Mouse (Mus musculus) kidney, postnatal 14 days (tissue): Measurements from ENCODE around the gene Slc39a11.

Experiments
- DNase-seq: peaks from one replicate; pipeline ENCODE4 v3.0.0; 2022; ENCODE audit warnings: mixed read lengths

Slc39a11 gene

GRCm38 (mm10) chr11:113327499-113328062 lies 322.3 kb downstream of the Slc39a11 start:
- DNase-seq, result no peak

GRCm38 (mm10) chr11:113326387-113327011 lies 323.4 kb downstream of the Slc39a11 start:
- peak; percentile 69 for DNase-seq

GRCm38 (mm10) chr11:113321601-113322000 lies 328.3 kb downstream of the Slc39a11 start:
- no peak for DNase-seq

- no peak for DNase-seq
Measured at GRCm38 (mm10) chr11:113309265-113309951, 340.5 kb downstream of the Slc39a11 start.

GRCm38 (mm10) chr11:113308256-113308941 lies 341.5 kb downstream of the Slc39a11 start:
- DNase-seq, result no peak

- no peak for DNase-seq
Measured at GRCm38 (mm10) chr11:113303204-113303603, 346.7 kb downstream of the Slc39a11 start.

GRCm38 (mm10) chr11:113299492-113299891 lies 350.4 kb downstream of the Slc39a11 start:
- no peak for DNase-seq

- peak; percentile 82 for DNase-seq
Measured at GRCm38 (mm10) chr11:113297765-113298164, 352.1 kb downstream of the Slc39a11 start.

- no peak for DNase-seq
Measured at GRCm38 (mm10) chr11:113296912-113297625, 352.8 kb downstream of the Slc39a11 start.

- DNase-seq, result peak; percentile 63
Measured at GRCm38 (mm10) chr11:113296162-113296561, 353.7 kb downstream of the Slc39a11 start.

- DNase-seq, result no peak
Measured at GRCm38 (mm10) chr11:113294518-113294917, 355.4 kb downstream of the Slc39a11 start.

GRCm38 (mm10) chr11:113292906-113293614 lies 356.8 kb downstream of the Slc39a11 start:
- peak; percentile 50 for DNase-seq

GRCm38 (mm10) chr11:113291781-113292714 lies 357.8 kb downstream of the Slc39a11 start:
- DNase-seq, result no peak

- peak; percentile 33 for DNase-seq
Measured at GRCm38 (mm10) chr11:113290911-113291310, 359.0 kb downstream of the Slc39a11 start.

- DNase-seq, result no peak
Measured at GRCm38 (mm10) chr11:113284951-113285741, 364.7 kb downstream of the Slc39a11 start.

- DNase-seq, result peak; percentile 37
Measured at GRCm38 (mm10) chr11:113283376-113283811, 366.5 kb downstream of the Slc39a11 start.

- no peak for DNase-seq
Measured at GRCm38 (mm10) chr11:113278238-113278637, 371.6 kb downstream of the Slc39a11 start.

GRCm38 (mm10) chr11:113277034-113277612 lies 372.8 kb downstream of the Slc39a11 start:
- no peak for DNase-seq

GRCm38 (mm10) chr11:113276518-113276917 lies 373.4 kb downstream of the Slc39a11 start:
- DNase-seq, result no peak

GRCm38 (mm10) chr11:113274037-113274436 lies 375.8 kb downstream of the Slc39a11 start:
- no peak for DNase-seq
